Mouse (Mus musculus) intestine, embryonic 16.5 days (tissue): Measurements from ENCODE around the gene Cks2. TPM values are rescaled to one million over a fixed set of nuclear protein-coding genes. Genes with fewer than 3 reads are reported as not detected.
A peak's percentile ranks its signal among the peaks of the same experiment; 100 is the strongest.

ENCODE experiments used
- ATAC-seq: fragments of 200-750 bp; cut with Nextera tagmentation; 2 replicates; pipeline ENCODE4 v1.8.0; 2017; ENCODE audit warnings: moderate TSS enrichment, moderate library complexity
- H3K27ac ChIP-seq: fragments of 300-500 bp; sonication (generic); 2 replicates; pipeline ENCODE4 v1.5.1; 2014; ENCODE audit warnings: mild to moderate bottlenecking, low read length
- H3K27me3 ChIP-seq: fragments of 300-500 bp; sonication (generic); replicated peaks from 2 replicates; pipeline ENCODE4 v1.6.1; 2014; ENCODE audit warnings: low read length, control low read depth, mixed read lengths; ENCODE audit not compliant: control insufficient read depth, insufficient read depth
- H3K36me3 ChIP-seq: fragments of 300-500 bp; sonication (generic); 2 replicates; pipeline ENCODE4 v1.6.1; 2014; ENCODE audit warnings: low read length, control low read depth; ENCODE audit not compliant: control insufficient read depth, insufficient read depth
- H3K4me1 ChIP-seq: fragments of 300-500 bp; sonication (generic); 2 replicates; pipeline ENCODE4 v1.6.1; 2014; ENCODE audit warnings: low read length, control low read depth, mixed read lengths; ENCODE audit not compliant: control insufficient read depth, insufficient read depth
- H3K4me2 ChIP-seq: fragments of 300-500 bp; sonication (generic); 2 replicates; pipeline ENCODE4 v1.6.1; 2014; ENCODE audit warnings: low read depth, low read length, control low read depth
- H3K4me3 ChIP-seq: fragments of 300-500 bp; sonication (generic); 2 replicates; pipeline ENCODE4 v1.5.1; 2014; ENCODE audit warnings: mild to moderate bottlenecking, low read length
- H3K9ac ChIP-seq: fragments of 300-500 bp; sonication (generic); 2 replicates; pipeline ENCODE4 v1.6.1; 2014; ENCODE audit warnings: low read depth, low read length
- H3K9me3 ChIP-seq: fragments of 300-500 bp; sonication (generic); 2 replicates; pipeline ENCODE4 v1.6.1; 2016; ENCODE audit warnings: low read length, control low read depth; ENCODE audit not compliant: control insufficient read depth
- WGBS: fragments of 180-500 bp; shearing (Covaris S2); extraction: QIAGEN DNeasy Blood & Tissue Kit; methylation state at CpG from one replicate; pipeline ENCODE4 v1.1.7; 2014; 5-methylcytosine and 5-hydroxymethylcytosine counted together
- polyA plus RNA-seq: library from polyadenylated mRNA; unstranded; fragments of >200 nt; fragmentation: Nextera tagmentation; extraction: Ambion mirVana; gene quantifications from 2 replicates; pipeline ENCODE4 v1.2.1, GENCODE M21; 2015

Cks2 gene
- polyA plus RNA-seq, 1 experiment from 2014 or later = 266 TPM

DNA sequence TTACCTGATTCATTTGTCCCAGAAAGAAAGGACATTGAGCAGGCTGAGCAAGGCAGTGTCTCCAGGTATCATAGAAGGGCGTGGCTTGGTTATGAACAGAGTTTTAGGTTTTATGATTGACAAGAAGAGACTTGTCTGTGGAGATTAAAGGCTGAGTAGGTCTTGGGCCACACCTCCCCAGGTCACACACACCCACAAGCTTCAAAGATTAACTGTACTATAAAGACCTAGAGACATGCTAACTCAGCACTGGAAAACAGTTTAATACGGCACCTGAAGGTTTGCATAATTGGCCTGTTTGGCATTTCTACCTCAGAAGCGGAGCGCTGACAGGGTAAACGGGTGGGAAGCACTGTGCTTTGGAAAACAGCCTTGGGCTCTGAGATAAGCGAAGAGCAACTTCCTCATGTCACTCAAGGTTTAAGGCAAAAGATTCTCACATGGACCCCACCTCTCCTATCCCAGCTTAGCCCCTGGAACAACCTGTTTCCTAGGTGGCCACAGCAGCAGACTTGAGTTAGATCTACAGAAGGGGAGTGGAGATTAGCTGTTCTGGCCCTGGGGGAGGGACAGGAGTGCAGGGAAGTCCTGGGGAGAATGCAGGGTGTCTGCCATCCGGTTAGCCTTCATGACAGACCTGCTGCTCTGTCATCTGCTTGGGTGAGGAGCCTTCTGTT lies 40.4 kb downstream of the Cks2 start:
- 81% methylated on average over 7 of the region's 7 CpGs for whole genome bisulfite sequencing
- Histone ChIP-seq H3K9me3 (no peaks in the 10 kb centered on the region), H3K4me3 (no peak overlapping the region), H3K27me3 (no peaks in the 10 kb centered on the region), H3K27ac (no peak overlapping the region), H3K4me2 (no peak overlapping the region), H3K9ac (no peak overlapping the region), H3K4me1 (0 out of 2 replicates have a peak, but pooled peaks cover 2% of the 10 kb centered on the region), H3K36me3 (peaks cover 13% of the 10 kb centered on the region; the same call in 1 of the 2 replicates)
- peak; percentile 76 for ATAC-seq

DNA sequence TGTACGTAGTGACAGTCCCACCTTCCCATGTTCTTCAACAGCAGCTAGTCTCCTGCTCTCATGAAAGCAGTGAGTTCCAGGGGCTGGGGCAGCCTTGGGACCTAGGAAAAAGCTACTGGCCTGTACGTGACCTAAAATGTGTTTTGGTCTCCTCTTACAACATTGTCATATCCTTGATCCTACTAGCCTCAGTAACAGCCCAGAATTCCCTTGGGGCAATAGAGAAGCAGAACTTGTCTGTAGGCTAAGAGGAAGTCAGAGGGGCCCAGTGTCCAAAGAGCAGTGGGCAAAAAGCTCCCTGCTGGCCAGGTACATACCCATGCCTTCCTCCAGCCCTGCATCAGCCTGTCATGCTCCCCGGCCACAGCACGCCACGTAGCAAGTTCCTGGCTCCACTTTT lies 41.9 kb downstream of the Cks2 start:
- 97% methylated on average over 5 of the region's 5 CpGs for WGBS
- Histone ChIP-seq H3K27me3 (no peaks in the 10 kb centered on the region), H3K9me3 (no peaks in the 10 kb centered on the region), H3K9ac (no peak overlapping the region), H3K4me3 (no peak overlapping the region), H3K4me1 (0 out of 2 replicates have a peak, but pooled peaks cover 2% of the 10 kb centered on the region), H3K27ac (no peak overlapping the region), H3K4me2 (no peak overlapping the region), H3K36me3 (peaks cover 11% of the 10 kb centered on the region; the same call in 1 of the 2 replicates)
- no peak for ATAC-seq

DNA sequence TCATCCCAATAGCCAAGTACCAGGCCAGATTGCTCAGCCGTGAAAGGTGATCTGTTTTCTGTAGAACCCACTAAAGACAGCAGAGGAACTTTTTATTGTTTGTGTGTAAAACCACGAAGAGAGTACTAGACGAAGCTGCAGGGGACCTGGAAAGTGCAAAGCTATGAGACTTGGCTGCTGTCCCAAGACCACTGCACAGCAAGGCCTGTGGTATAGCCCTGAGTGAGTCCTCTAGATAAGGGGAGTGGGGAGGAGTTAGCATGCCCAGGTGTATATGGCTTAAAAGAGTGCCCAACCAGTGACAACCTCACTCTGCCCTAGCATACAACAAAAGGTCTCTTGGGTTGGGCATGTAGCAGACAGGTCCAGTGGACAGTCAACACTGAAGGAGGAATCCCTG lies 43.7 kb downstream of the Cks2 start:
- Histone ChIP-seq H3K4me1 (0 out of 2 replicates have a peak, but pooled peaks cover 2% of the 10 kb centered on the region), H3K36me3 (0 out of 2 replicates have a peak, but pooled peaks cover 2% of the 10 kb centered on the region), H3K4me3 (no peak overlapping the region), H3K9ac (no peak overlapping the region), H3K27me3 (no peaks in the 10 kb centered on the region), H3K27ac (no peak overlapping the region), H3K4me2 (no peak overlapping the region), H3K9me3 (no peaks in the 10 kb centered on the region)
- no peak for ATAC-seq
- WGBS = 56% methylated on average over 3 of the region's 3 CpGs

DNA sequence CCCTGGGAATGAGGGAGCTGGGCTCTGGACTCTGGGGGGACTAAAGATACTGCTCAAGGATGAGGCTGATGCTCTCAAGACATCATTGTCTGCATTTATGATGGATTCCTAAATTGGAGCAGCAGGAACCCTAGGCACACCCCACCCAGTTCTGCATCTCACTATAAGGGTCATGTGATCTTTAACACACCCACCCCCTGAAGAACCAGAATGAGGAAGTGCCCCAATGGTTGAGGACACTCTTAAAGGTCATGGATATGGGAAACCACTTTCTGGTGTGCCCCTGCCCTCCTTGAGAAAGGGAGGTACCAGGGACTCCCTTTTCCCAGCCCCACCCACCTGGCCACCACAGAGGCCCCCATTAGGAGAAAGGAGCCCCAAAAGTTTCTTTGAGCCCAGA lies 51.4 kb downstream of the Cks2 start:
- ATAC-seq = no peak
- H3K9me3 ChIP-seq = no peaks in the 10 kb centered on the region
- H3K36me3 ChIP-seq = no peaks in the 10 kb centered on the region
- H3K4me3 ChIP-seq = no peak overlapping the region
- no peak overlapping the region for H3K9ac ChIP-seq
- no peaks in the 10 kb centered on the region for H3K27me3 ChIP-seq
- H3K4me1 ChIP-seq = no peaks in the 10 kb centered on the region
- H3K27ac ChIP-seq = no peak overlapping the region
- no peak overlapping the region for H3K4me2 ChIP-seq

DNA sequence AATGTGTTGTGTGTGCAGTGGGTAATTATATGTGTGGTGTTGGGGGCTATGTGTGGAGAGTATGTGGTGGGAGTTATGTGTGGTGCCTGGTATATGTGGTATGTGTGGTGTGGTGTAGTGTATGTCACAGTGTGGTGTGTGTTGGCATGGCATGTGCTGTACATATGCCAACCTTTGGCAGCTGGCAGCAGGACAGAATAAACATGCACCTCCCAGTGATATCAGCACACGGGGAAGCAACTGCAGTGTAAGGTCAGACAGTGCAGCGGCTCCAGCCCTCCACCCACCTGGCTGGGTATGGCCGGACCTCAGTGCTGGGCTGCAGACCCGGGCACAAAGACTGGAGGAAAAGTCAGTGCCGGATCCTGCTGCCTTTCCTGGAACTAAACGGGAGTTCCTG lies 52.4 kb downstream of the Cks2 start:
- Histone ChIP-seq H3K27me3 (no peaks in the 10 kb centered on the region), H3K4me1 (no peaks in the 10 kb centered on the region), H3K36me3 (no peaks in the 10 kb centered on the region), H3K4me3 (no peak overlapping the region), H3K9ac (no peak overlapping the region), H3K4me2 (no peak overlapping the region), H3K9me3 (no peaks in the 10 kb centered on the region), H3K27ac (no peak overlapping the region)
- WGBS = 77% methylated on average over 6 of the region's 6 CpGs
- ATAC-seq = no peak

DNA sequence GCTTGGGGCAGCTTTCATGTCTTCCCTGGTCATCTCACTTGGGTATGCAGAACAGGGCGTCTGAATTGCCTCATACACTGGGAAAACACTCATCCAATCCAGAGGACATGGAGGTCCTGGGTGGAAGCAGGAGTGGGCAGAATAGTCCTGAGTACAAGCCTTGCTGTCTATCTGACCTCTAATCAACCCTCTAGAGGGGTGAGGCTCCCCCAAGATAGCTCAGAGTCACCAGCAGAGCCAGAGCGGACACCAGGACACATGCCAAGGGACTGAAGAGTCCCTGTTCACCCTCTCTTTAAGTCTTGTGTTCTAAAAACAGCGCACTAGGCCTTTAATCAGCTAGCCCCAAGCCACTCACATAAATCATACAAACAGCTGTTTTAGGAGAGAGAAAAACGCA lies 52.9 kb downstream of the Cks2 start:
- 61% methylated on average over 4 of the region's 4 CpGs for WGBS

DNA sequence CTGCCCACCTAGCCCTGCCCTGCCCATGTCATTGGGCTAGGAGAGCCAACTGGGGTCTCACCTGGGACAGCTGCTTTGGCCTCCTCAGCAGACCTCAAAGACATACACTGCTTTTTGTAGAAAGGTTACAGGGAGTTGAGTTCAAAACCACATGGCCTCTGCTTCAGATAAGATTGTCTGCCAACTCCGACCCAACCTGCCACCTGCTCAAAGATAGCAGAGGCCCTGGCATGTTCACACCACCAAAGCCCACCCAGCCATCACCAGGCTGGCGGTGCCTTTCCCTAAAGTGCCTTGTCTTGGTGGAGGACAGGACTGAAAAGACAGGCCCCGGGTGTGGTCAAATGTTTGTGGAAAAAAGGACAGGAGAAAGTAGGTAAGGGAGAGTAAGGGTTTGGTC lies 53.3 kb downstream of the Cks2 start:
- Histone ChIP-seq H3K36me3 (no peaks in the 10 kb centered on the region), H3K4me2 (no peak overlapping the region), H3K27me3 (no peaks in the 10 kb centered on the region), H3K4me1 (no peaks in the 10 kb centered on the region), H3K27ac (no peak overlapping the region), H3K4me3 (no peak overlapping the region), H3K9me3 (no peaks in the 10 kb centered on the region), H3K9ac (no peak overlapping the region)
- no peak for ATAC-seq
- WGBS = 76% methylated on average over 3 of the region's 3 CpGs

More for the DNA sequence above, 52.9 kb downstream of the Cks2 start:
- Histone ChIP-seq H3K4me2 (no peak overlapping the region), H3K4me3 (no peak overlapping the region), H3K27me3 (no peaks in the 10 kb centered on the region), H3K9ac (no peak overlapping the region), H3K27ac (no peak overlapping the region), H3K36me3 (no peaks in the 10 kb centered on the region), H3K9me3 (no peaks in the 10 kb centered on the region), H3K4me1 (no peaks in the 10 kb centered on the region)
- ATAC-seq = no peak

Other genes with a start within 250 kb of the Cks2 start
- gene S1pr3, start 236.6 kb upstream of the Cks2 start, polyA plus RNA-seq = 38.2 and 41.3 TPM in 2 replicates
- 0.07 and 0.16 TPM in 2 replicates for gene Shc3, start 75.8 kb upstream of the Cks2 start, polyA plus RNA-seq
- gene Secisbp2, start 6.5 kb downstream of the Cks2 start, polyA plus RNA-seq = 23.7 and 28.9 TPM in 2 replicates
- 5.7 and 5.9 TPM in 2 replicates for gene Sema4d, start 148.5 kb downstream of the Cks2 start, polyA plus RNA-seq
- 36.4 and 40.8 TPM in 2 replicates for gene Gadd45g, start 201.4 kb downstream of the Cks2 start, polyA plus RNA-seq